Mouse (Mus musculus): ENCODE data around the gene Sp6. TPM values are rescaled to one million over a fixed set of nuclear protein-coding genes. Genes with fewer than 3 reads are reported as not detected.

Sp6 gene
- polyA plus RNA-seq, 1 experiment, result not detected

GRCm38 (mm10) chr11:96972906-96973305, 40.3 kb upstream of the Sp6 start:
- Histone ChIP-seq H3K4me3 (replicated peaks) (no peak overlapping the region), H3K9me3 (ENCODE audit: control insufficient read depth, low read length) (no peaks in the 10 kb centered on the region), H3K36me3 (ENCODE audit: control insufficient read depth) (peaks cover 73% of the 10 kb centered on the region), H3K27me3 (ENCODE audit: control insufficient read depth) (no peaks in the 10 kb centered on the region), H3K4me1 (ENCODE audit: control insufficient read depth) (peaks cover 80% of the 10 kb centered on the region)
- TF ChIP-seq GATA1 (IDR thresholded peaks at IDR 0.05; ENCODE audit: low read length) (no peak), TAL1 (IDR thresholded peaks at IDR 0.05; ENCODE audit: low read length) (no peak)

GRCm38 (mm10) chr11:96973426-96973964, 39.7 kb upstream of the Sp6 start:
- Histone ChIP-seq H3K4me1 (ENCODE audit: control insufficient read depth) (peaks cover 80% of the 10 kb centered on the region), H3K4me3 (replicated peaks) (no peak overlapping the region), H3K9me3 (ENCODE audit: control insufficient read depth, low read length) (no peaks in the 10 kb centered on the region), H3K27me3 (ENCODE audit: control insufficient read depth) (no peaks in the 10 kb centered on the region), H3K36me3 (ENCODE audit: control insufficient read depth) (peaks cover 67% of the 10 kb centered on the region)
- TF ChIP-seq TAL1 (IDR thresholded peaks at IDR 0.05; ENCODE audit: low read length), result no peak
- TF ChIP-seq GATA1 (IDR thresholded peaks at IDR 0.05; ENCODE audit: low read length), result no peak

GRCm38 (mm10) chr11:96974813-96975212, 38.4 kb upstream of the Sp6 start:
- peaks cover 80% of the 10 kb centered on the region for H3K4me1 ChIP-seq (ENCODE audit: control insufficient read depth)
- peaks cover 57% of the 10 kb centered on the region for H3K36me3 ChIP-seq (ENCODE audit: control insufficient read depth)
- TF ChIP-seq TAL1 (IDR thresholded peaks at IDR 0.05; ENCODE audit: low read length), result no peak
- no peak for TF ChIP-seq GATA1 (IDR thresholded peaks at IDR 0.05; ENCODE audit: low read length)
- H3K9me3 ChIP-seq (ENCODE audit: control insufficient read depth, low read length), result no peaks in the 10 kb centered on the region
- no peak overlapping the region for H3K4me3 ChIP-seq (replicated peaks)
- H3K27me3 ChIP-seq (ENCODE audit: control insufficient read depth), result no peaks in the 10 kb centered on the region

- TF ChIP-seq GATA1 (IDR thresholded peaks at IDR 0.05; ENCODE audit: low read length) (no peak), TAL1 (IDR thresholded peaks at IDR 0.05; ENCODE audit: low read length) (no peak)
Measured at GRCm38 (mm10) chr11:96975511-96976378, 37.4 kb upstream of the Sp6 start.

GRCm38 (mm10) chr11:96976379-96976687, 36.9 kb upstream of the Sp6 start:
- peak overlapping the region; percentile 88 for H3K4me3 ChIP-seq (replicated peaks)
- 0 out of 2 replicates have a peak, but pooled peaks cover 1% of the 10 kb centered on the region for H3K27me3 ChIP-seq (ENCODE audit: control insufficient read depth)
- peaks cover 43% of the 10 kb centered on the region for H3K36me3 ChIP-seq (ENCODE audit: control insufficient read depth)
- H3K4me1 ChIP-seq (ENCODE audit: control insufficient read depth), result peaks cover 73% of the 10 kb centered on the region
- no peak for TF ChIP-seq TAL1 (IDR thresholded peaks at IDR 0.05; ENCODE audit: low read length)
- no peak for TF ChIP-seq GATA1 (IDR thresholded peaks at IDR 0.05; ENCODE audit: low read length)
- H3K9me3 ChIP-seq (ENCODE audit: control insufficient read depth, low read length), result no peaks in the 10 kb centered on the region

More at GRCm38 (mm10) chr11:96975511-96976378, 37.4 kb upstream of the Sp6 start:
- H3K36me3 ChIP-seq (ENCODE audit: control insufficient read depth), result peaks cover 48% of the 10 kb centered on the region
- no peaks in the 10 kb centered on the region for H3K9me3 ChIP-seq (ENCODE audit: control insufficient read depth, low read length)
- H3K27me3 ChIP-seq (ENCODE audit: control insufficient read depth), result no peaks in the 10 kb centered on the region
- peaks cover 77% of the 10 kb centered on the region for H3K4me1 ChIP-seq (ENCODE audit: control insufficient read depth)
- peak overlapping the region; percentile 88 for H3K4me3 ChIP-seq (replicated peaks)

GRCm38 (mm10) chr11:96976911-96977591, 36.1 kb upstream of the Sp6 start:
- H3K4me3 ChIP-seq (replicated peaks), result peak overlapping the region; percentile 88
- H3K4me1 ChIP-seq (ENCODE audit: control insufficient read depth), result peaks cover 71% of the 10 kb centered on the region
- H3K36me3 ChIP-seq (ENCODE audit: control insufficient read depth), result peaks cover 36% of the 10 kb centered on the region

GRCm38 (mm10) chr11:96977606-96978400, 35.4 kb upstream of the Sp6 start:
- Histone ChIP-seq H3K36me3 (ENCODE audit: control insufficient read depth) (peaks cover 31% of the 10 kb centered on the region), H3K27me3 (ENCODE audit: control insufficient read depth) (peaks cover 4% of the 10 kb centered on the region; the same call in 1 of the 2 replicates), H3K9me3 (ENCODE audit: control insufficient read depth, low read length) (no peaks in the 10 kb centered on the region), H3K4me1 (ENCODE audit: control insufficient read depth) (peaks cover 69% of the 10 kb centered on the region), H3K4me3 (replicated peaks) (peak overlapping the region; percentile 88)
- TF ChIP-seq TAL1 (IDR thresholded peaks at IDR 0.05; ENCODE audit: low read length) (no peak), GATA1 (IDR thresholded peaks at IDR 0.05; ENCODE audit: low read length) (peak; percentile 34; the same call in 1 of the 2 replicates)

More at GRCm38 (mm10) chr11:96976911-96977591, 36.1 kb upstream of the Sp6 start:
- TF ChIP-seq TAL1 (IDR thresholded peaks at IDR 0.05; ENCODE audit: low read length) (no peak), GATA1 (IDR thresholded peaks at IDR 0.05; ENCODE audit: low read length) (no peak)
- no peaks in the 10 kb centered on the region for H3K9me3 ChIP-seq (ENCODE audit: control insufficient read depth, low read length)
- peaks cover 2% of the 10 kb centered on the region; the same call in 1 of the 2 replicates for H3K27me3 ChIP-seq (ENCODE audit: control insufficient read depth)

- Histone ChIP-seq H3K4me3 (replicated peaks) (peak overlapping the region; percentile 88), H3K36me3 (ENCODE audit: control insufficient read depth) (peaks cover 23% of the 10 kb centered on the region), H3K9me3 (ENCODE audit: control insufficient read depth, low read length) (no peaks in the 10 kb centered on the region), H3K4me1 (ENCODE audit: control insufficient read depth) (peaks cover 65% of the 10 kb centered on the region), H3K27me3 (ENCODE audit: control insufficient read depth) (peaks cover 7% of the 10 kb centered on the region)
- TF ChIP-seq TAL1 (IDR thresholded peaks at IDR 0.05; ENCODE audit: low read length) (no peak), GATA1 (IDR thresholded peaks at IDR 0.05; ENCODE audit: low read length) (no peak)
Measured at GRCm38 (mm10) chr11:96978401-96979246, 34.6 kb upstream of the Sp6 start.
